Comparison of ENCODE assay signal across 13 mouse cellular contexts in genomic region chr9:27090801-27091775, GRCm38 (mm10).
DNase-seq lines count a peak whose midpoint lies in the region; ATAC-seq and TF ChIP-seq lines count a peak whose summit lies in the region.
"Had no signal": no experiment of that assay in that cellular context is flagged by ENCODE, and none has a peak within 500 bp of the region (broad histone marks: within the 10 kb centered on the region; RNA-seq: fewer than 3 reads in every experiment).

No protein-coding gene starts in this region.

- H3K9me3 ChIP-seq in midbrain, embryonic 16.5 days (replicated peaks; ENCODE audit: control insufficient read depth, low read length, poor library complexity, severe bottlenecking): no peaks in the 10 kb centered on the region
- no peaks in the 10 kb centered on the region for H3K9me3 ChIP-seq in midbrain, embryonic 10.5 days (replicated peaks)
- H3K9me3 ChIP-seq: limb, embryonic 12.5 days had no signal

- 83% methylated on average over 13 of the region's 13 CpGs for WGBS in midbrain, embryonic 16.5 days
- WGBS in midbrain, embryonic 10.5 days: 94% methylated on average over 13 of the region's 13 CpGs

- no peak overlapping the region for H3K4me3 ChIP-seq in midbrain, embryonic 16.5 days (ENCODE audit: low read depth, low read length)
- no peak overlapping the region for H3K4me3 ChIP-seq in midbrain, embryonic 10.5 days
- H3K4me3 ChIP-seq in cortical plate, adult 2 months (ENCODE audit: insufficient read depth, low read length): no peak overlapping the region
- H3K4me3 ChIP-seq: limb, embryonic 12.5 days had no signal

- no peak overlapping the region for H3K9ac ChIP-seq in midbrain, embryonic 16.5 days (ENCODE audit: low read depth, low read length)
- H3K9ac ChIP-seq: limb, embryonic 12.5 days had no signal

- no peak for TF ChIP-seq POLR2A in cortical plate, adult 2 months (IDR thresholded peaks at IDR 0.05; ENCODE audit: extremely low read depth, insufficient read depth, low read length)

- 0 out of 2 replicates have a peak, but pooled peaks have one; percentile 36 for ATAC-seq in midbrain, embryonic 16.5 days
- ATAC-seq: intestine, embryonic 16.5 days had no signal

- H3K27ac ChIP-seq in midbrain, embryonic 16.5 days (ENCODE audit: low read length): no peak overlapping the region
- no peak overlapping the region for H3K27ac ChIP-seq in midbrain, embryonic 10.5 days (replicated peaks)
- peak overlapping the region; percentile 80; the same call in 1 of the 2 replicates for H3K27ac ChIP-seq in cortical plate, adult 2 months (ENCODE audit: insufficient read depth, low read length)
- H3K27ac ChIP-seq: limb, embryonic 12.5 days had no signal

- DNase-seq in frontal cortex, postnatal 36 days (ENCODE audit: low spot score in 2 of 2): peak; percentile 26 to 65
- no peak for DNase-seq in frontal cortex, postnatal 25 days (ENCODE audit: low spot score in 2 of 2)
- DNase-seq in midbrain, embryonic 10.5 days (ENCODE audit: low spot score): no peak
- no peak for DNase-seq in urinary bladder, postnatal 14 days (ENCODE audit: low spot score)
- no peak for DNase-seq in kidney, postnatal 36 days
- DNase-seq: heart, adult 18-20 months; heart, postnatal 14 days; kidney, postnatal 14 days; thymus, postnatal 36 days had no signal

- no peaks in the 10 kb centered on the region for H3K4me1 ChIP-seq in midbrain, embryonic 16.5 days (ENCODE audit: control insufficient read depth, insufficient read depth, low read length)
- no peaks in the 10 kb centered on the region for H3K4me1 ChIP-seq in midbrain, embryonic 10.5 days
- H3K4me1 ChIP-seq in cortical plate, adult 2 months (ENCODE audit: control insufficient read depth, insufficient read depth, low read length): peaks cover 4% of the 10 kb centered on the region
- H3K4me1 ChIP-seq: limb, embryonic 12.5 days had no signal

- H3K4me2 ChIP-seq in midbrain, embryonic 16.5 days (ENCODE audit: low read length): no peak overlapping the region
- H3K4me2 ChIP-seq: limb, embryonic 12.5 days had no signal

- H3K36me3 ChIP-seq in midbrain, embryonic 16.5 days (ENCODE audit: control insufficient read depth, insufficient read depth, low read length): peaks cover 31% of the 10 kb centered on the region
- H3K36me3 ChIP-seq in midbrain, embryonic 10.5 days: peaks cover 100% of the 10 kb centered on the region

- TF ChIP-seq CTCF in cortical plate, adult 2 months (IDR thresholded peaks at IDR 0.05; ENCODE audit: extremely low read depth, insufficient read depth, low read length): no peak

- H3K27me3 ChIP-seq in midbrain, embryonic 16.5 days (ENCODE audit: control insufficient read depth, insufficient read depth, low read depth, low read length): no peaks in the 10 kb centered on the region
- no peaks in the 10 kb centered on the region for H3K27me3 ChIP-seq in midbrain, embryonic 10.5 days (ENCODE audit: low read depth, poor library complexity, severe bottlenecking)
- H3K27me3 ChIP-seq: limb, embryonic 12.5 days had no signal

Comparison
In these comparisons a context has a peak if more than half of its experiments do, and no peak if none do; other contexts are left out.
1. DNase-seq: peak in frontal cortex, postnatal 36 days (2 of 2); none in frontal cortex, postnatal 25 days (0 of 2), midbrain, embryonic 10.5 days (single experiment), urinary bladder, postnatal 14 days (single experiment) and kidney, postnatal 36 days (0 of 2).